Mouse (Mus musculus): Measurements from ENCODE around the gene Htra1.

Htra1 gene

DNA sequence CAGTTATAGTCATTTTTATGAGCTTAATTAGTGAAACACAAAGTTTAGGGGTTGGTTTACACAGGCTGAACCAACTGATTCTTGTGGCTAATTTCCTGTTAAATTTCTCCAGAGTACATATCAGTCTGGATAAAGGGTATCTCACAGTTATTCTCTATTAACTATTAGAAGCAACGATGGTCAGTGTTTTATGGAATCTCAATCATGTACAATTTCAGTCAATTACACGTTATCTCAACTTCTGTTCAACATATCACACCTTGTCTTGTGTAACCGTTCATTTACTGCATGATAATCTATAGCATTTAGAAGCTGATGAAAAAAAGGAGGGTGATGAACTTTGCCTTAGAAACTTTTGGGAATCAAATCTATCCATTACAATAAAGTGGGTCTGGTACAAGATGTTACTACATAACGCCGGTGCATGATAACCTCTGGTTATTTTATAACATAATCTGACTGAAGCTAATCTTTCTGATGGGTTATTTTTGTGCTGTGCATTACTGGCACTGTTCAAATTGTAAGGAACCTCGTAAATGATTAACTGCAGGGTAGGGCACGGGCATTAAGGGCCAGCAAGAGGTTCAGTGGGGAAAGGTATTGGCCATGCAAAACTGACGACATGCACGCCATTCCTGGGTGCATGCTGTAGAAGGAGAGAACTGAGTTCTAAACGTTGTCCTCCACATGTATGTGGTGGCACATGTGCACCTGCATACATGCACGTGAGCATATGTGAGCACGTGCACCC, 66.2 kb downstream of the Htra1 start:
- no peak for DNase-seq (ENCODE audit: extremely low read depth, insufficient read length, low spot score)

DNA sequence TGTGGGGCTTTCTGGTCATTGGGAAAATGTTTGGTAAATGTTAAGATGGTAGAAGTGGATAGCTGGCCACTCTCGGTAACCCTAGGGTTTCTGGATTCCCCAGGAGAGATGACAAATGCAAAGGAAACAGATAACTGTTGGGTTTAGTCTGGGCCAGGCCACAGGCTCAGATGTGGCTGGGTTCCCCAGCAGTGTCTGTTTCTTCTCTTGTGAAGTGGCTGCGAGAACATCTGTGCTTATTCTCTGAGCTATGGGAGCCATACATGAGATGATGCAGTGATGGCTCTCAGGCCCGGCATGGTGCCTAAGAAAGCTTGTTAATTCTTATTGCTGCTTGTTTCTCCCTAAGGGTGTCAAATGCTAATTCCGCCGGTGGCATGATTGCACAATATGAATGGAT, 68.2 kb downstream of the Htra1 start:
- no peak for DNase-seq (ENCODE audit: extremely low read depth, insufficient read length, low spot score)

DNA sequence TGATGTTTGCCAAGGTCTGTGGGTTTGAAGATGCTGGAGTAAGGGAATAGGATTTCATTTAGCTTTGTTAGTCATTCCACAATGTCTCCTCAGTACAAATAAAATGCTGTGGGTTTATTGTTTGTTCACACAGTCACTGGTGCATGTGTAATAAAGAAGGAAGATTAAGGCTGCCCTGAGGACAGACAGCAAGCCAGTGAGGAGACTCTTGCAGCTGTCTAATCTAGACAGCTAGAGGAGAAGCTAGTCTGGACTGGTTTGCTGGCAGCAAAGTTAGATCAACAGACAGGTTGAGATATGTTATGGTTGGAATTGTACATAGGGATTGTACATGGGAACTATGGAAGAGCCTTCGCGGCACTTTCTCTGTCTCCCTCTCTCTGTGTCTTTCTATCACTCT, 71.3 kb downstream of the Htra1 start:
- DNase-seq (ENCODE audit: extremely low read depth, insufficient read length, low spot score): no peak

DNA sequence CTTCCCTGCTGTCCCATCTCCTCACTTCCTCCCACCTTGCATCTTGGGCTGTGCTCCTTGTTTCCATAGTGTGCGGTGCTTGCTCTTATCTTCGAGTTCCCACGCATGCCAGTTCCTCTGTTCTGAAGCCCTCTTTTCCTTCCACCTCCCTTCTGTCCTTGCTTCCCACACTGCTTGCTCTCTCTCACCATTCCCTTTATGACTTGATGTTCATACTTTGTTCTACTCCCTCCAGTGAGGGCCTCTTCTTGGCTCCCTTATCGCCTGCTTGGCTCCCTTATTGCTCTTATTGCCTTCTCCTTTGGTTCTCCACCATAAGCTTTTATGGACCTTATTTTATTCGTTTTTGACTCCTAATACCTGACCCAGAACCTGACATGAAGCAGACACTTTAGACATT, 73.3 kb downstream of the Htra1 start:
- no peak for DNase-seq (ENCODE audit: extremely low read depth, insufficient read length, low spot score)

DNA sequence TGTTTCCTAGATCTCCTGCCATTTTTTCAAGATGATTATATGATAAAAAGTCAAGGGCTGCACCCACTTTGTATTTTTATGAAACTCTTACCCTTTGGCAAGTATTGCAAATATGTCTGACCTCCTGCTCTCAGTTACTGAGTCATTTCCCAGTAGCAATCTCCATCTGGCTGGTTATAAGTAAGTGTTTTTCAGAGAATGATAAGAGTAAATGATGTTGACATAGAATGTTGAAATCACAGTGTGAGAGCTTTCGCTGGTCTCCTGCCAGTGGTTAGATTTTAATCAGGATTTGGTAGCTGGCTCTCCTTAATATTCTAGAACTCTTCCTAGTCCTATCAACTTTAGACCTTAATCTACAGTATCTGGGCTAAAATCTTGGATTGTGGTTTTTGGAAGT, 76.0 kb downstream of the Htra1 start:
- no peak for DNase-seq (ENCODE audit: extremely low read depth, insufficient read length, low spot score)

DNA sequence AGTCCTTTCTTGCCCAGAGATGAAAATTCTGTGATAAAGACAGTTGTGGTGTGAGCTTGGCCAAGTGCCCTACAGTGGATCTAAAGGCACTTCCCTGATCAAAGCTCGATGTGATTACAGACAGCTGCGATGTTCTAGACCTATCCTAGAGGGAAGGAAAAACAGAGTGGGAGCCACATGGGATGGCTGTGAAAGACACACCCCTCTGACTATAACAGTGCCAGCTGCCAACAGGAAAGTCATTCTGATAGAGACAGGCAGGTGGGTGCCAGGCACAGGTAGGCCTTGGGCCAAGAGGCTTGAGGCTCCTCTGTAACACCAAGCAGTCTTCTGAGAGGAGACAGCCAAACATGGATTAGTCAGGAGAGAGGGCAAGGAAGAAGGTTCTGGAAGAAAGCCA, 83.3 kb downstream of the Htra1 start:
- DNase-seq (ENCODE audit: extremely low read depth, insufficient read length, low spot score): no peak

DNA sequence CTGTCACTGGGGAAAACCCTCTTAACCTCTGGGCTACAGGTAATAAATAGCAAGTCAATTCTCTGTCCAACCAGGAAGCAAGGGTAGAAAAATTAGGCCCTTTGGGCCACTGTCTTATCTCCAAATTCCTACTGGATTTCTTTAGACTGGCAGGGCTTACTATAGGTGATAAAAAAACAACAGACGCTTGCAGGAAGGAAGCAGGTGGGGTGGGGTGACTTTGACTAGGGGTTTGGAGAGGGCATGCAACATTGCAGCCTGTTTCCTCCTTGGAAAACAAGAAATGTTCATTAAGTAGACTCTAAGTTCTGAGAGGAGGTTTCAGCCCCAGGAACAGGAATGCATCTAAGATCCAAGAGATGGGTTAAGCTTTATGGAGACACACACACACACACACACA, 88.9 kb downstream of the Htra1 start:
- DNase-seq (ENCODE audit: extremely low read depth, insufficient read length, low spot score): no peak

DNA sequence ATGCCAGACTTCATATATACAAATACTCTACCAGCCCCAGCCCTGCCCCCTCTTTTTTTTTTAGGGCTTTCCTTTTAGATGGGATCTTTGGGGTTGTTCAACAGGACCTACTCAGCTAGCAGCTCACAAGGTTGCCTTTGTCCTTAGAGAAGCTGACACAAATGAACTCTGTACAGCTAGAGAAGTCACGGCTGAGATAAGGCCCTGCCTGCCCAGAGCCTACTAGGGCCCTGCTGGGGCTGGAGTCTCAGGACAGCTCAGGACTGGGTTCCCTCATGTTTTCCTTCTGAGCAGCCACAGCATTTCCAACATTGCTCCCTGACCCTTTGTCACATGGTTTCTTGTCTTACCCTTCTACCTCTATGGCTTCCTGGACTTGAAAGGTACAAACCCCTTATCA, 91.6 kb downstream of the Htra1 start:
- no peak for DNase-seq (ENCODE audit: extremely low read depth, insufficient read length, low spot score)

DNA sequence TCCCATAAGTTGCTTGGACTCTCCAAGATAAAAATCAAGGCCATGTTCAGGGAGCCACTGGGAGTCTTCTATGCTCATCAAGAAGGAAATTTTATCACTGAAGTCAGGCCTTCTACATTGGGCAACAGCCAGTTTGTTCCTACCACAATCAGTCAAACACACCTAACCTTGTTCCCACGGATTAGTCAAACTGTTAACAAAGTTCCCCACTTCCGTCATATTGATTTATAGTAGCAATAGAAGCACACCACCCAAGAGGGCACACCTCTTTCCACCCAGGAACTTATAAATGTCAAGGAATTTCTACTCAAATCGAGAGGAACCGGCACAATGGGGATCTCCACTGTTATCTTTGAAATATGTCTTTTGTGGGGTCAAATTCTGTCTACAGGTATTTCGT, 95.8 kb downstream of the Htra1 start, which contains the start of gene Dmbt1:
Dmbt1 (plus strand) TSS at position 299 of the 400 bp plus-strand sequence.
- no peak for DNase-seq (ENCODE audit: extremely low read depth, insufficient read length, low spot score)
